Mouse (Mus musculus) cerebellum, postnatal 14 days (tissue): ENCODE results near the gene Taldo1.
"Not testable (repeated sequence)": the region's sequence is repeated elsewhere in the genome, so short reads cannot be mapped to it uniquely, and the experiment has no call there.

ENCODE experiments used
- DNase-seq, 2 experiments: peaks; one replicate each; pipeline ENCODE4 v3.0.0; 2021; ENCODE audit warnings: mixed read lengths in 2 of 2

The Taldo1 gene

GRCm38 (mm10) chr7:141388487-141389109 lies 3.4 kb upstream of the Taldo1 start:
- DNase-seq = no peak

- no peak for DNase-seq
Measured at GRCm38 (mm10) chr7:141390326-141391259, 1.4 kb upstream of the Taldo1 start.

- no peak for DNase-seq
Measured at GRCm38 (mm10) chr7:141392552-141393222, 688 bp downstream of the Taldo1 start.

- no peak for DNase-seq
Measured at GRCm38 (mm10) chr7:141394158-141394557, 2.2 kb downstream of the Taldo1 start.

GRCm38 (mm10) chr7:141394771-141395170 lies 2.8 kb downstream of the Taldo1 start:
- DNase-seq = peak; percentile 77 to 88

- DNase-seq = no peak
Measured at GRCm38 (mm10) chr7:141395348-141395747, 3.3 kb downstream of the Taldo1 start.

GRCm38 (mm10) chr7:141403305-141403704 lies 11.3 kb downstream of the Taldo1 start:
- peak; percentile 60 to 76 for DNase-seq

GRCm38 (mm10) chr7:141405466-141405865 lies 13.5 kb downstream of the Taldo1 start:
- no peak for DNase-seq

- not testable (repeated sequence) for DNase-seq
Measured at GRCm38 (mm10) chr7:141407670-141408069, 15.7 kb downstream of the Taldo1 start.

- DNase-seq = peak; percentile 98
Measured at GRCm38 (mm10) chr7:141408833-141409232, 16.8 kb downstream of the Taldo1 start.

- DNase-seq = no peak
Measured at GRCm38 (mm10) chr7:141410631-141411030, 18.6 kb downstream of the Taldo1 start.

- no peak for DNase-seq
Measured at GRCm38 (mm10) chr7:141411667-141412066, 19.7 kb downstream of the Taldo1 start.

- DNase-seq = no peak
Measured at GRCm38 (mm10) chr7:141413331-141413730, 21.3 kb downstream of the Taldo1 start.

- DNase-seq = peak; percentile 100
Measured at GRCm38 (mm10) chr7:141413809-141414584, 22.0 kb downstream of the Taldo1 start, which contains the start of gene Gatd1. Gene Gatd1, minus strand, starts transcription at chr7:141414136.

- no peak for DNase-seq
Measured at GRCm38 (mm10) chr7:141416144-141416841, 24.3 kb downstream of the Taldo1 start.

- peak in 1 of 2 experiments; percentile 54 for DNase-seq
Measured at GRCm38 (mm10) chr7:141417731-141418681, 26.0 kb downstream of the Taldo1 start.

- DNase-seq = peak; percentile 61 to 73
Measured at GRCm38 (mm10) chr7:141418970-141419369, 27.0 kb downstream of the Taldo1 start.

GRCm38 (mm10) chr7:141420030-141420702 lies 28.2 kb downstream of the Taldo1 start:
- DNase-seq = no peak

GRCm38 (mm10) chr7:141423811-141424210 lies 31.8 kb downstream of the Taldo1 start:
- DNase-seq = no peak
